Mouse (Mus musculus): ENCODE results near the gene Cldn5. TPM values are rescaled to one million over a fixed set of nuclear protein-coding genes. Genes with fewer than 3 reads are reported as not detected.

Cldn5 gene
- polyA plus RNA-seq (2014; fragmentation: Nextera tagmentation; extraction: Ambion mirVana), result 72.7 and 87.8 TPM in 2 replicates

- Histone ChIP-seq H3K4me2 (ENCODE audit: low read length) (peak within 1 kb of the TSS; percentile 62), H3K9me3 (ENCODE audit: control insufficient read depth, low read length) (no peaks in the 10 kb centered on the region), H3K9ac (replicated peaks; ENCODE audit: low read length) (peak within 1 kb of the TSS; percentile 37; the same call in 1 of the 2 replicates), H3K4me1 (ENCODE audit: control insufficient read depth, insufficient read depth, low read length) (peaks cover 8% of the 10 kb centered on the region; the same call in 1 of the 2 replicates), H3K27ac (replicated peaks; ENCODE audit: low read depth, low read length) (no peak within 1 kb of the TSS), H3K4me3 (replicated peaks; ENCODE audit: low read depth, low read length) (peak within 1 kb of the TSS; percentile 42), H3K36me3 (ENCODE audit: control insufficient read depth, insufficient read depth, low read length) (no peaks in the 10 kb centered on the region), H3K27me3 (ENCODE audit: control insufficient read depth, insufficient read depth, low read length) (peaks cover 38% of the 10 kb centered on the region)
- DNase-seq (peak; percentile 38), ATAC-seq (ENCODE audit: low FRiP score, low TSS enrichment) (no peak)
- 4% methylated on average over 19 of the region's 19 CpGs for WGBS
Observed at GRCm38 (mm10) chr16:18776556-18777100, at the start of gene Cldn5. Gene Cldn5, plus strand, starts transcription at chr16:18776847.

GRCm38 (mm10) chr16:18727536-18728499 is 48.8 kb upstream of the Cldn5 start:
- 76% methylated on average over 10 of the region's 10 CpGs for WGBS
- Histone ChIP-seq H3K4me1 (ENCODE audit: control insufficient read depth, insufficient read depth, low read length) (no peaks in the 10 kb centered on the region), H3K9ac (replicated peaks; ENCODE audit: low read length) (no peak overlapping the region), H3K9me3 (ENCODE audit: control insufficient read depth, low read length) (no peaks in the 10 kb centered on the region), H3K4me3 (replicated peaks; ENCODE audit: low read depth, low read length) (no peak overlapping the region), H3K36me3 (ENCODE audit: control insufficient read depth, insufficient read depth, low read length) (no peaks in the 10 kb centered on the region), H3K27me3 (ENCODE audit: control insufficient read depth, insufficient read depth, low read length) (no peaks in the 10 kb centered on the region), H3K27ac (replicated peaks; ENCODE audit: low read depth, low read length) (no peak overlapping the region), H3K4me2 (ENCODE audit: low read length) (no peak overlapping the region)
- ATAC-seq (ENCODE audit: low FRiP score, low TSS enrichment) (no peak), DNase-seq (no peak)

- H3K4me1 ChIP-seq (ENCODE audit: control insufficient read depth, insufficient read depth, low read length), result no peaks in the 10 kb centered on the region
- no peak overlapping the region for H3K27ac ChIP-seq (replicated peaks; ENCODE audit: low read depth, low read length)
- no peak overlapping the region for H3K4me3 ChIP-seq (replicated peaks; ENCODE audit: low read depth, low read length)
- DNase-seq (no peak), ATAC-seq (ENCODE audit: low FRiP score, low TSS enrichment) (no peak)
- 66% methylated on average over 5 of the region's 5 CpGs for WGBS
- no peaks in the 10 kb centered on the region for H3K36me3 ChIP-seq (ENCODE audit: control insufficient read depth, insufficient read depth, low read length)
- no peaks in the 10 kb centered on the region for H3K27me3 ChIP-seq (ENCODE audit: control insufficient read depth, insufficient read depth, low read length)
- H3K9ac ChIP-seq (replicated peaks; ENCODE audit: low read length), result no peak overlapping the region
- H3K4me2 ChIP-seq (ENCODE audit: low read length), result no peak overlapping the region
- H3K9me3 ChIP-seq (ENCODE audit: control insufficient read depth, low read length), result no peaks in the 10 kb centered on the region
Observed at GRCm38 (mm10) chr16:18729185-18729584, 47.5 kb upstream of the Cldn5 start.

GRCm38 (mm10) chr16:18730640-18731039 is 46.0 kb upstream of the Cldn5 start:
- WGBS, result 82% methylated on average over 3 of the region's 3 CpGs
- DNase-seq (no peak), ATAC-seq (ENCODE audit: low FRiP score, low TSS enrichment) (no peak)
- Histone ChIP-seq H3K9me3 (ENCODE audit: control insufficient read depth, low read length) (no peaks in the 10 kb centered on the region), H3K4me1 (ENCODE audit: control insufficient read depth, insufficient read depth, low read length) (no peaks in the 10 kb centered on the region), H3K36me3 (ENCODE audit: control insufficient read depth, insufficient read depth, low read length) (no peaks in the 10 kb centered on the region), H3K9ac (replicated peaks; ENCODE audit: low read length) (no peak overlapping the region), H3K27ac (replicated peaks; ENCODE audit: low read depth, low read length) (no peak overlapping the region), H3K4me2 (ENCODE audit: low read length) (no peak overlapping the region), H3K4me3 (replicated peaks; ENCODE audit: low read depth, low read length) (no peak overlapping the region), H3K27me3 (ENCODE audit: control insufficient read depth, insufficient read depth, low read length) (no peaks in the 10 kb centered on the region)

- H3K4me2 ChIP-seq (ENCODE audit: low read length), result no peak overlapping the region
- H3K4me3 ChIP-seq (replicated peaks; ENCODE audit: low read depth, low read length), result no peak overlapping the region
- 80% methylated on average over 20 of the region's 20 CpGs for WGBS
- H3K27me3 ChIP-seq (ENCODE audit: control insufficient read depth, insufficient read depth, low read length), result no peaks in the 10 kb centered on the region
- no peaks in the 10 kb centered on the region for H3K4me1 ChIP-seq (ENCODE audit: control insufficient read depth, insufficient read depth, low read length)
- no peak overlapping the region for H3K9ac ChIP-seq (replicated peaks; ENCODE audit: low read length)
- ATAC-seq (ENCODE audit: low FRiP score, low TSS enrichment) (no peak), DNase-seq (no peak)
- no peaks in the 10 kb centered on the region for H3K36me3 ChIP-seq (ENCODE audit: control insufficient read depth, insufficient read depth, low read length)
- H3K9me3 ChIP-seq (ENCODE audit: control insufficient read depth, low read length), result no peaks in the 10 kb centered on the region
- no peak overlapping the region for H3K27ac ChIP-seq (replicated peaks; ENCODE audit: low read depth, low read length)
Observed at GRCm38 (mm10) chr16:18733100-18733956, 43.3 kb upstream of the Cldn5 start.

- H3K4me2 ChIP-seq (ENCODE audit: low read length), result no peak overlapping the region
- no peak for DNase-seq
- H3K36me3 ChIP-seq (ENCODE audit: control insufficient read depth, insufficient read depth, low read length), result no peaks in the 10 kb centered on the region
- no peak overlapping the region for H3K27ac ChIP-seq (replicated peaks; ENCODE audit: low read depth, low read length)
- H3K4me3 ChIP-seq (replicated peaks; ENCODE audit: low read depth, low read length), result no peak overlapping the region
- no peaks in the 10 kb centered on the region for H3K4me1 ChIP-seq (ENCODE audit: control insufficient read depth, insufficient read depth, low read length)
- no peak for ATAC-seq (ENCODE audit: low FRiP score, low TSS enrichment)
- no peak overlapping the region for H3K9ac ChIP-seq (replicated peaks; ENCODE audit: low read length)
- H3K27me3 ChIP-seq (ENCODE audit: control insufficient read depth, insufficient read depth, low read length), result no peaks in the 10 kb centered on the region
- H3K9me3 ChIP-seq (ENCODE audit: control insufficient read depth, low read length), result no peaks in the 10 kb centered on the region
Observed at GRCm38 (mm10) chr16:18738303-18738702, 38.3 kb upstream of the Cldn5 start.

- 74% methylated on average over 20 of the region's 20 CpGs for WGBS
- Histone ChIP-seq H3K27me3 (ENCODE audit: control insufficient read depth, insufficient read depth, low read length) (no peaks in the 10 kb centered on the region), H3K27ac (replicated peaks; ENCODE audit: low read depth, low read length) (no peak overlapping the region), H3K9ac (replicated peaks; ENCODE audit: low read length) (no peak overlapping the region), H3K36me3 (ENCODE audit: control insufficient read depth, insufficient read depth, low read length) (no peaks in the 10 kb centered on the region), H3K4me3 (replicated peaks; ENCODE audit: low read depth, low read length) (no peak overlapping the region), H3K9me3 (ENCODE audit: control insufficient read depth, low read length) (no peaks in the 10 kb centered on the region), H3K4me1 (ENCODE audit: control insufficient read depth, insufficient read depth, low read length) (no peaks in the 10 kb centered on the region), H3K4me2 (ENCODE audit: low read length) (no peak overlapping the region)
- DNase-seq, result no peak
- no peak for ATAC-seq (ENCODE audit: low FRiP score, low TSS enrichment)
Observed at GRCm38 (mm10) chr16:18746268-18747122, 30.2 kb upstream of the Cldn5 start.

- 87% methylated on average over 11 of the region's 11 CpGs for WGBS
- Histone ChIP-seq H3K4me2 (ENCODE audit: low read length) (no peak overlapping the region), H3K27ac (replicated peaks; ENCODE audit: low read depth, low read length) (no peak overlapping the region), H3K4me1 (ENCODE audit: control insufficient read depth, insufficient read depth, low read length) (no peaks in the 10 kb centered on the region), H3K9ac (replicated peaks; ENCODE audit: low read length) (no peak overlapping the region), H3K9me3 (ENCODE audit: control insufficient read depth, low read length) (no peaks in the 10 kb centered on the region), H3K36me3 (ENCODE audit: control insufficient read depth, insufficient read depth, low read length) (no peaks in the 10 kb centered on the region), H3K27me3 (ENCODE audit: control insufficient read depth, insufficient read depth, low read length) (no peaks in the 10 kb centered on the region), H3K4me3 (replicated peaks; ENCODE audit: low read depth, low read length) (no peak overlapping the region)
- DNase-seq (no peak), ATAC-seq (ENCODE audit: low FRiP score, low TSS enrichment) (no peak)
Observed at GRCm38 (mm10) chr16:18751101-18751500, 25.5 kb upstream of the Cldn5 start.

Data from midbrain, embryonic 14.5 days (tissue).